Mouse (Mus musculus): ENCODE measurements around the gene Cfap43. TPM values are rescaled to one million over a fixed set of nuclear protein-coding genes. Genes with fewer than 3 reads are reported as not detected.

Cfap43 gene
- total RNA-seq, 2 experiments from 2014 or later, result 0.81 TPM; not detected in 1

DNA sequence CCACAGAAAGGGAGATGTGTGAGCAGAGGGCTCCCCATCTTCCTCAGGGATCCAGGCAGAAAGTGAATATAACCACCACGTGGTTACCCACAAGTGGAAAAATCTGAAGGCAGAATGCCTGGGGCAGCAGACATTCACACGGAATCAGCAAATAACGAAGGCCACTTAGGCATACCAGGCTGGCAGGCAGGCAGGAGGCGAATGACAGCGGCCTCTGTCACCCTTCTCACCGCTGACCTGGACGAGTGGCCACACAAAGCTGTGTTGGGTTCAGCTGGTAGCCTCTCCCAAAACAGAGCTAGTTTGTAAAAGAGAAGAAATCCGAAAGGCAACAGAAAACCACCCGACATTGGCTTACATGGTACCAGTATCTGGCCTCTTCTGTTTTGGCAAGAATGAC, 1.1 kb downstream of the Cfap43 start:
- peak in 1 of 2 experiments; percentile 33 for DNase-seq
- intact Hi-C loops (cut with DNase I), result no loop called here

GRCm38 (mm10) chr19:47917396-47917795, 1.7 kb downstream of the Cfap43 start:
- intact Hi-C loops (cut with DNase I), result no loop called here
- no peak for DNase-seq

DNA sequence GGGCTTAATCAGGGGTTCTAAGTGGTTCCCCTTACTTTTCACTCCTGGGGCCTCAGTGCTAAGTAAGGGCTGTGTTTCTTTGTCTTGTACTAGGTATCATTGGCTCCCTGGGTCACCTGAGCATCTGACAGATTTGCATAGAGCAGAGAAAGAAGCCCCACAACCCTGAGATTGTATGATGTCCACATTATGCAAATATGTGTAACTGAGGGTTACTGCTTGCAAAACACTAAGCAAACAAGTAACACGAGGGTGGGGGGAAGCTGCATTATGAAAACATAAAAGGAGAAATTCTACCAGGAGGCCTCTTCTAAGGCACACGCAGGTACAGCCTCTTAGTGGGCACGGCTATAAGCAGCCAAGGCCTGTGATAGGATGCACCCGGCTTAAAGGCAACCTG, 3.8 kb downstream of the Cfap43 start:
- DNase-seq, result no peak
- intact Hi-C loops (cut with DNase I), result no loop called here

- intact Hi-C loops (cut with DNase I), result no loop called here
- no peak for DNase-seq
Measured at GRCm38 (mm10) chr19:47914191-47914590, 4.9 kb downstream of the Cfap43 start.

DNA sequence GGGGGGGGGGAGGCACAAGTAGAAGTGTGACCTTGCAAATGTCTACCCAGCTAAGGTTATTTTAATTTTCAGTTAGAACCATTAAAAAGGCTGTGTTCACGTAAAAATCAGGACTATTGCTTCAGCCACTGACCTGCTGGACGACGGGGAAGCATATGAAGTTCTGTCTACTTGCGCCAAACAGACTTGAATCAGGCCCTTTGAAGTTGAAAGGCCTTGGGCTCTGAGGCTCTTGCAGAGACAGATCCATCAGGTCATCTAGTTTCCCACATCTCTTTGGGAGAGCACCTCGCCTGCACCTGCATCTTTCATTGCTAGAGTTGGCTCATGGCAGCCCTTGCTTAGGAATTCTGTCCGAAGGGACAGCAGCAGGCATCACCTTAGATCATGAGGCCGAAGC, 5.7 kb downstream of the Cfap43 start:
- intact Hi-C loops (cut with DNase I), result no loop called here
- no peak for DNase-seq

DNA sequence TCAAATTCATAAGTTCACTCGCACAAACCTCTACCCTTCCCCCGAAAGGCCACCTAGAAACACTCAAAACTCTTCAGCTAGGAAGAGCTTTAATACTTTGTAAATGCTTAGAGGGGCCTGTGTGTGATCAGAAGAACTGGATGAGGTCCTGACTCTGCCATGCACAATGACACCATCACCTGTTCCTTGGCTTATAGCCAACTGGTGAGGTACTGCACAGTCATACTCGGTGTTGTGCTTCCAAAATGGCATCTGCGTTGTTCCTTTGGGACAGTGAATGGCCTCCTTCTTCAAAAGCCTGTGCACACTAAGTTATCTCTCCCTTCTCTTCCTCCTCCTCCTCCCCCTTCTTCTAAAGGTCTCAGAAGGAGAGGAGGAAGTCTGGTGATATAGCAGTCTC, 8.3 kb downstream of the Cfap43 start:
- DNase-seq, result no peak
- intact Hi-C loops (cut with DNase I), result no loop called here

- intact Hi-C loops (cut with DNase I), result no loop called here
- DNase-seq, result no peak
Measured at GRCm38 (mm10) chr19:47910117-47910618, 8.9 kb downstream of the Cfap43 start.

DNA sequence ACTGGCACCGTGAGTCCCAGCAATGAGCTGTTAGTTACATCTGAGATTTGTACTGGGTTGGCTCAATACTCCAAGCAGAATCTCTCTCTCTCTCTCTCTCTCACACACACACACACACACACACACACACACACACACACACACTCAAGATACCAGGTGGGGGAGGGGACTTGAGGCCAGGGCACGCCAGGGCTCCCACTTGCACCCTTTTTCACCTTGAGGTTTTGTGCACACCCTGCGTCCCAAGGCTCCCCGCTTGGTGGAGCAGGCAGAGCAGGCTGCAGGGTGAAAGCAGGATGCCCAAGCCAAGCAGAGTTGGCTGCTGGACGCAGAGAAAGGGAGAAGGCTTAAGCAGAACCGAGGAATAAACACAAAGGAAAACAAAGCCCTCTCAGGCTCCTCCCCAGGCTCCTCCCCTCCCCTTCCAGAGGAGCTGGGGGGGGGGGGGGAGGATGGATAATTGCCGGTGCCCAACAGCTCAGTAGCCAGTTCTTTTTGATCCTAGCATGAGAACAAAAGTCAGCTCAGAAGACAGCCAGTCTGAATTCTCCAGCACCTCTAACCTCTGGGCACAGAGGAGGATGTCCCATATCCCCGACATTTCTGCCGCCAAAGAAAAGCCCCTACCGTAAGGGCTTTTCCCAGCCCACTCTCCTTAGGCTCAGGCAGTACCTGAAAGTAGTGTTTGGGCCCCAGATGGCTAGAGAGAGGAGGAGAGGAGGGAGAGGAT, 9.5 kb downstream of the Cfap43 start:
- intact Hi-C loops (cut with DNase I), result no loop called here
- peak in 1 of 2 experiments; percentile 44 for DNase-seq

GRCm38 (mm10) chr19:47908961-47909371, 10.1 kb downstream of the Cfap43 start:
- no peak for DNase-seq
- intact Hi-C loops (cut with DNase I), result no loop called here

- no peak for DNase-seq
- intact Hi-C loops (cut with DNase I), result no loop called here
Measured at GRCm38 (mm10) chr19:47907596-47907995, 11.5 kb downstream of the Cfap43 start.

DNA sequence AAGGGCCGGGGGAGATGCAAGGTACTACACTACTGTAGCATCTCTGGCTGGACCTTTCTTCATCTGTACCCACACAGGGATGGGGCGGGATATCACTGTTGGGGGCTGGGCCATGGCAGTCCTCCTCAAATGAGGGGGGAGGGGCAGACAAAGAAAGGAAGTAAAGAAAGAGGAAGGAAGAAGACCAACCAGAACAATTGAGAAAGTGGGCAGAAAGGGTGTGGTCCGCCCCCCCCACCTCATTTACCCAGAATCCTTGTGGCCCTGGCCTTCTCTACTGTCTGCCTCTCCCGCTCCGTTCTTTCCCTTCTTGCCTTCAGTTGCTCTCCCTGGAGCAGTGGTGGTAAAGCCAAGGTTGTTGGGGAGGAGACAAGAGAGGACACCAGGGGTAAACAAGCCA, 13.5 kb downstream of the Cfap43 start:
- intact Hi-C loops (cut with DNase I), result no loop called here
- DNase-seq, result no peak

- intact Hi-C loops (cut with DNase I), result no loop called here
- DNase-seq, result no peak
Measured at GRCm38 (mm10) chr19:47905081-47905480, 14.0 kb downstream of the Cfap43 start.

DNA sequence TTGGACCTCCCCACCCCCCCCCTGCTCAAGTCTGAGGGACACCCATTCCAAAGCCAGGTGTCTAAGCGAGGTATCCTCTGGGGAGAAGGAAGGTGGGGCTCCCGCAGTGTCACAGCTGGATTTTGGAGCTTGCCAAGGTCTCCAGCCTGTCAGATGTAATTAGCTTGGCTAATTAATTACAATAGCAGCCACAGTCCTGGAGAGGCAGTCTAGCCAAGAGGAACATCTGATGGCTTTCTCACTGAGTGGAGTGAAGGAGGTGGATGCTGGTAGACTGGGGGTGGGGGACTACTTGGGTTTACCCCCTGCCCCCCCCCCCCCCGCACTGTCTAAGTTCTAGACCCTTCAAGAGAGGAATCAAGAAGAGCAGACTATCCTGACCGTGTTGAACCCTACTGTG, 15.4 kb downstream of the Cfap43 start:
- DNase-seq, result no peak
- intact Hi-C loops (cut with DNase I), result no loop called here

GRCm38 (mm10) chr19:47902316-47903201, 16.5 kb downstream of the Cfap43 start:
- peak; percentile 45 to 51 for DNase-seq
- intact Hi-C loops (cut with DNase I), result no loop called here

DNA sequence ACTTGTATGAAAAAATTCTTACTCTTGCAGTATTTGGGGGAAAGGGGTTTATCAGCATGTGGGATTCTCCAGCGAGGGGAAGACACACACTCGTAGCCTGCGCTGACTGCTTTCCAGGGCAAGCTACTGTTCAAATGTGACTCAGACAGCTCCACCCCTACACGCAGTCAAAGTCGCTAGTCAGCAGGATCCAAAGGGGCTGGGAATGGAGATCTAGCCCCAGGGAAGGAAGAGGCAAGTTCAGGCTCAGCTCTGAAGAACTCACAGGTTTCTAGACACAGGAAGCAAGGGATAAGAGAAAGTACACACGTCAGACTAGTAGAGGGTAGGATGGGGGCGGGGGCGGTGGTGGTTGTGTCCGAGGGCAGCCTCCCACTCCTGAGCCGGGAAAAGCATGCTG, 18.5 kb downstream of the Cfap43 start:
- intact Hi-C loops (cut with DNase I), result no loop called here

GRCm38 (mm10) chr19:47900012-47900411, 19.1 kb downstream of the Cfap43 start:
- intact Hi-C loops (cut with DNase I), result no loop called here
- no peak for DNase-seq

More for the DNA sequence above, 18.5 kb downstream of the Cfap43 start:
- no peak for DNase-seq

DNA sequence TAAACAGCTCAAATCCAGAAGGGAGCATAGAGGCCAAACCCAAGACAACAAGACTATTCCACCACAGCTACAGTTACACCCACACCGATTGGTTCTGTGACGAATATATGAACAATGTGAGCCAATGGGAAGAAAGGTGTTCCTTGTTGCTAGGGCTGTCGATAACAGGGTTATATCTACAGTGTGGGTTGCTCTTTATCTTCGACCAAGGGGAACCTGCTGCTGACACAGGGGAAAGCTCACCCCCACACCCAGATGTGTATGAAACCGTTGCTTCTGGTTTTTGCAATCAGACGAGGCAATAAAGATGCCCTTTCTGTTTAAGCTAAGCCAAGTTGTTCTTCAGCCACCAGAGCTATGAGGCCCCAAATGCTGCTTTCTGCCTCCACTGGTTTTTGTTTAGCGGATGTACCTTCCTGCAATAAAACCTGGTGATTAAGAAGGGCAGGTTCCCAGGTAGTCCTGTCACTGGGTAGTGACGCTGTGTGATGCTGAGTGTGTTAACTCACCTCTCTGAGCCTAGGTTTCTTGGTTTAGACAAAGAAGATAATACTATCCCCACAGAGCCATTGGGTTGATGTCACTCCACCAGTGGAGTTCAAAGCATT, 20.5 kb downstream of the Cfap43 start:
- intact Hi-C loops (cut with DNase I), result no loop called here
- DNase-seq, result no peak

GRCm38 (mm10) chr19:47893092-47893491, 26.0 kb downstream of the Cfap43 start:
- DNase-seq, result no peak
- intact Hi-C loops (cut with DNase I), result no loop called here

- peak; percentile 48 to 57 for DNase-seq
- intact Hi-C loops (cut with DNase I), result no loop called here
Measured at GRCm38 (mm10) chr19:47891562-47892312, 27.4 kb downstream of the Cfap43 start.

DNA sequence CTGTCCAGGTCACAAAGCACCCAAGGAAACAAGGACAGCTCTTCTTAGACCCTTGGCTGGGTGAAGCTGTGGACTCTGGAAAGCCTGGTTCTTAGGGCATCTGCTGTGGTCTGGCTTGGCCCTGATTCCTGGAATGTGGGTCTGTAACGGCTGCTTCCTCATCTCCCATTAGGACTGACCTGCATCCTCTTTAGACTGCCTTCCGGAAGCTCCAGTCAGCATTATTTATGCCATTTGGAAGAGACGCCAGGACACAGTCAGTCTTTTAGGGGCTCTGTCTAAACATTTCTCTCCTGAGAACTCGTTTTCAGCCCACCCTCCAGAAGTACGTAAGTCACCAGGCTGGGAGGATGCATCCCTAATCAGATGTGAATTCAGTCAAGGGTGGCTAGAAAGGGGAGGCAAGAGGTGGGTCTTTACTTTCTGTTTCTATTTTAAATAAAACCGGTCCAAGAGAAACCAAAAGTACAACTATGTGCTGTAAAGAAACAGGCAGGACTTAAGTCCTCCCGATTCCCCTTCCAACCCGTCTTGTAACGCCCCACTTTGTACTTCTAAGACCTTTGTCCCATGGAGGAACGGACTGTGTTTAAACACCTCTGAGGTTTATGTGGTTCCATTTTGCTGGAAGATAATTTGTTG, 28.5 kb downstream of the Cfap43 start:
- DNase-seq, result no peak
- intact Hi-C loops (cut with DNase I), result no loop called here
